Mouse (Mus musculus) intestine, postnatal 0 days (tissue): ENCODE results near the gene Slc38a1. TPM values are rescaled to one million over a fixed set of nuclear protein-coding genes. Genes with fewer than 3 reads are reported as not detected.
"Not testable (repeated sequence)": the region's sequence is repeated elsewhere in the genome, so short reads cannot be mapped to it uniquely, and the experiment has no call there.

ENCODE experiments used
- ATAC-seq: fragments of 200-750 bp; cut with Nextera tagmentation; 2 replicates; pipeline ENCODE4 v1.8.0; 2017; ENCODE audit warnings: mild to moderate bottlenecking, moderate TSS enrichment, moderate library complexity
- H3K27ac ChIP-seq: fragments of 300-500 bp; sonication (generic); 2 replicates; pipeline ENCODE4 v1.5.1; 2014; ENCODE audit warnings: mild to moderate bottlenecking, low read depth, low read length, moderate library complexity
- H3K27me3 ChIP-seq: fragments of 300-500 bp; sonication (generic); replicated peaks from 2 replicates; pipeline ENCODE4 v1.6.1; 2014; ENCODE audit warnings: low read length, mixed read lengths; ENCODE audit not compliant: control insufficient read depth, insufficient read depth
- H3K36me3 ChIP-seq: fragments of 300-500 bp; sonication (generic); 2 replicates; pipeline ENCODE4 v1.6.1; 2014; ENCODE audit warnings: mild to moderate bottlenecking, moderate library complexity; ENCODE audit not compliant: control insufficient read depth, insufficient read depth
- H3K4me1 ChIP-seq: fragments of 300-500 bp; sonication (generic); replicated peaks from 2 replicates; pipeline ENCODE4 v1.6.1; 2014; ENCODE audit warnings: antibody characterized with exemption, low read length, mixed read lengths; ENCODE audit not compliant: control insufficient read depth, insufficient read depth
- H3K4me2 ChIP-seq: fragments of 300-500 bp; sonication (generic); replicated peaks from 2 replicates; pipeline ENCODE4 v1.6.1; 2014; ENCODE audit warnings: low read depth, mild to moderate bottlenecking, moderate library complexity
- H3K4me3 ChIP-seq: fragments of 300-500 bp; sonication (generic); 2 replicates; pipeline ENCODE4 v1.5.1; 2014; ENCODE audit warnings: low read depth, low read length
- H3K9ac ChIP-seq: fragments of 300-500 bp; sonication (generic); 2 replicates; pipeline ENCODE4 v1.6.1; 2014; ENCODE audit warnings: mild to moderate bottlenecking, low read depth, low read length
- H3K9me3 ChIP-seq: fragments of 300-500 bp; sonication (generic); 2 replicates; pipeline ENCODE4 v1.6.1; 2016; ENCODE audit warnings: mixed run types; ENCODE audit not compliant: control insufficient read depth
- CTCF ChIP-seq: sonication (generic); IDR thresholded peaks from 2 replicates; pipeline ENCODE4 v1.5.1; 2016; ENCODE audit warnings: low read depth, mild to moderate bottlenecking, control low read depth, antibody characterized with exemption, moderate library complexity
- WGBS: fragments of 180-500 bp; shearing (Covaris S2); extraction: QIAGEN DNeasy Blood & Tissue Kit; methylation state at CpG from one replicate; pipeline ENCODE4 v1.1.7; 2014; 5-methylcytosine and 5-hydroxymethylcytosine counted together
- polyA plus RNA-seq: library from polyadenylated mRNA; unstranded; fragments of >200 nt; fragmentation: Nextera tagmentation; extraction: Ambion mirVana; gene quantifications from 2 replicates; pipeline ENCODE4 v1.2.1, GENCODE M21; 2015

Gene Slc38a1
- polyA plus RNA-seq, 1 experiment from 2014 or later = 79.8 TPM

- ATAC-seq = no peak
- Histone ChIP-seq H3K4me1 (no peaks in the 10 kb centered on the region), H3K4me3 (no peak overlapping the region), H3K9me3 (no peaks in the 10 kb centered on the region), H3K27me3 (no peaks in the 10 kb centered on the region), H3K9ac (no peak overlapping the region), H3K4me2 (no peak overlapping the region), H3K36me3 (peaks cover 13% of the 10 kb centered on the region; the same call in 1 of the 2 replicates), H3K27ac (no peak overlapping the region)
- 73% methylated on average over 13 of the region's 13 CpGs for WGBS
- TF ChIP-seq CTCF = no peak
These were observed 11.5 kb downstream of the Slc38a1 start for GRCm38 (mm10) chr15:96631107-96631718.

- no peak for ATAC-seq
- no peaks in the 10 kb centered on the region for H3K9me3 ChIP-seq
- H3K27ac ChIP-seq = no peak overlapping the region
- H3K4me2 ChIP-seq = no peak overlapping the region
- H3K4me1 ChIP-seq = no peaks in the 10 kb centered on the region
- H3K36me3 ChIP-seq = peaks cover 9% of the 10 kb centered on the region
- TF ChIP-seq CTCF = no peak
- H3K27me3 ChIP-seq = no peaks in the 10 kb centered on the region
- no peak overlapping the region for H3K9ac ChIP-seq
- 88% methylated on average over 7 of the region's 7 CpGs for WGBS
- H3K4me3 ChIP-seq = no peak overlapping the region
These were observed 14.5 kb downstream of the Slc38a1 start for GRCm38 (mm10) chr15:96628256-96628655.

DNA sequence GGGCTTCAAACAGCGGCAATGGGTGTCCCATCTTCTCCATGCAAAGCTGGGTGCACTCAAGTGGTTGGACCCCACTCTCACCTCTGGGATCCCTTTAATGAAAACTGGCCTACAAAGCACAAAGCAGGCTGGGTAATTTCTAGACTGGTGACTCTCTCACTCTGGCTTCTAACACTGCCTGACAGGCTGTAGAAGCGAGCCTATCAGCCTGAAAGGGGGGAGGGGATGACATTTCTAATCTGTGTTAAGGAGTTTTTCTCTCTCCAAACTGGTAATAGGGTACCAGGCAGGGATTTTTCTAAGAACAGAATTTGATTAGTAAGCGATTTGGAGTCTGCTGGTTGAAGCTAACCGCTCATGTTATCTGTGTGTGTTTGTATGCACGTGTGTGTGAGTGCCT is 15.8 kb downstream of the Slc38a1 start:
- no peak overlapping the region for H3K9ac ChIP-seq
- H3K36me3 ChIP-seq = peaks cover 22% of the 10 kb centered on the region
- H3K9me3 ChIP-seq = no peaks in the 10 kb centered on the region
- no peak overlapping the region for H3K4me3 ChIP-seq
- H3K4me1 ChIP-seq = no peaks in the 10 kb centered on the region
- no peak for ATAC-seq
- no peak for TF ChIP-seq CTCF
- H3K4me2 ChIP-seq = no peak overlapping the region
- no peaks in the 10 kb centered on the region for H3K27me3 ChIP-seq
- H3K27ac ChIP-seq = 0 out of 2 replicates have a peak overlapping the region, but pooled peaks have one; percentile 4
- 62% methylated on average over 5 of the region's 5 CpGs for WGBS

DNA sequence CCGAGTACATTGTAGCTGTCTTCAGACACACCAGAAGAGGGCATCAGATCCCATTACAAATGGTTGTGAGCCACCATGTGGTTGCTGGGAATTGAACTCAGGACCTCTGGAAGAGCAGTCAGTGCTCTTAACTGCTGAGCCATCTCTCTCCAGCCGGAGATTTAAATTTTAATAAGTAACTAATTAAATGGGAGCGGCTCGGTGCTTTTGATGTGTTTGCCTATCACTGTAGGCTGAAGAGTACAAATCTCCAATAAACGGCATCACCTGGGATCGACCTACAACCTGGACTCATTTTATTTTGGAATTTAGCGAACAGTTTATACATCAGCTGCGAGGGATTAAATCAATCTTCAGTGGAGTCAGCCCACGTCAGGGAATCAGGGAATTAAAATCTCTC is 17.7 kb downstream of the Slc38a1 start:
- H3K36me3 ChIP-seq = peaks cover 26% of the 10 kb centered on the region
- not testable (repeated sequence) for H3K27me3 ChIP-seq, H3K4me1 ChIP-seq, H3K27ac ChIP-seq, H3K9me3 ChIP-seq, H3K4me3 ChIP-seq, H3K4me2 ChIP-seq, H3K9ac ChIP-seq
- peak; percentile 69 for ATAC-seq
- 49% methylated on average over 9 of the region's 9 CpGs for WGBS

- no peak overlapping the region for H3K4me2 ChIP-seq
- H3K27ac ChIP-seq = peak overlapping the region; percentile 9; the same call in 1 of the 2 replicates
- no peaks in the 10 kb centered on the region for H3K27me3 ChIP-seq
- ATAC-seq = no peak
- no peaks in the 10 kb centered on the region for H3K9me3 ChIP-seq
- 97% methylated on average over 7 of the region's 7 CpGs for WGBS
- H3K36me3 ChIP-seq = peaks cover 27% of the 10 kb centered on the region
- peak; percentile 45 for TF ChIP-seq CTCF
- no peaks in the 10 kb centered on the region for H3K4me1 ChIP-seq
- no peak overlapping the region for H3K4me3 ChIP-seq
- H3K9ac ChIP-seq = no peak overlapping the region
These were observed 20.3 kb downstream of the Slc38a1 start for GRCm38 (mm10) chr15:96622376-96622775.

GRCm38 (mm10) chr15:96621686-96622085 is 21.0 kb downstream of the Slc38a1 start:
- no peak overlapping the region for H3K4me3 ChIP-seq
- H3K9ac ChIP-seq = no peak overlapping the region
- TF ChIP-seq CTCF = no peak
- H3K36me3 ChIP-seq = peaks cover 29% of the 10 kb centered on the region
- no peaks in the 10 kb centered on the region for H3K27me3 ChIP-seq
- no peak; the same call in 1 of the 2 replicates for ATAC-seq
- no peaks in the 10 kb centered on the region for H3K9me3 ChIP-seq
- H3K4me2 ChIP-seq = no peak overlapping the region
- no peak overlapping the region for H3K27ac ChIP-seq
- WGBS = 63% methylated on average over 6 of the region's 6 CpGs
- H3K4me1 ChIP-seq = no peaks in the 10 kb centered on the region
